Mouse (Mus musculus) brain, adult 2 months (tissue): Measurements from ENCODE around the gene Lrmda.
A peak's percentile ranks its signal among the peaks of the same experiment; 100 is the strongest.
"Not testable (repeated sequence)": the region's sequence is repeated elsewhere in the genome, so short reads cannot be mapped to it uniquely, and the experiment has no call there.

Experiments used
- DNase-seq: peaks from one replicate; pipeline ENCODE4 v3.0.0; 2011; ENCODE audit warnings: low read depth, low spot score

The Lrmda gene

DNA sequence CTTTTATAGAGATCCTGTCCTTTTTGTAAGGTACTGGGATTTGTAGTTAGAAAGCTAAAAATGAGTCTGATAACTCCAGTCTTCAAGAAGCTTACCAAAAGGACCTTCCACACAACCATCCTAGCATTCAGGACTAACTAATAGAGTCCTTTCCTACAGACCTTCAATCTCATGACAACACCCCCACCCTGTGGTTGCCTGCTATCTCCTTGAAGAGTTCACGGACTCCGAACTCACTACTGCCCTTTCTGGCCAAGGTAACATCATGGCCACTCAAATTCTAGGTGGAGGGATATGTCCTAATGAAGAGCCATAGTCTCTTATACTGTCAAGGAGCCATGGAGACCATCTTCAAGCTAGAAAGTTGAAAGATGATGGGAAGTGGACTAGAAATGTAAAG, 762.2 kb downstream of the Lrmda start:
- DNase-seq = no peak

DNA sequence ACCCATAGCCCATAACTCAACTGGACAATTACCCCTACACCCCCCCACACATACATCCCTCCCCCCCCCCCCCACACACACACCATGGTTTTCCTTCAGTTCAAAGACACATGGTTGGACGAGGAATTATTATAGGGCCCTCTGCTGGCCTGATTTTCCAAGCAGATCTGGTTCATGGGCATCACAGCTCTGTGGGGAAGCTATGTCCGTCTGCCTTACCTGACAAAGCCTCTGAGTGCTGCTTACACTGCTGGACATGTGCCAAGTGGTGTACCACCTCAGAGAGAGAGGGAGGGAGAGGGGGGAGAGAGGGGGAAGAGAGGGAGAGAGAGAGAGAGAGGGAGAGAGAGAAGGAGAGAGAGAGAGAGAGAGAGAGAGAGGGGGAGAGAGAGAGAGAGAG, 762.9 kb downstream of the Lrmda start:
- peak; percentile 15 for DNase-seq

DNA sequence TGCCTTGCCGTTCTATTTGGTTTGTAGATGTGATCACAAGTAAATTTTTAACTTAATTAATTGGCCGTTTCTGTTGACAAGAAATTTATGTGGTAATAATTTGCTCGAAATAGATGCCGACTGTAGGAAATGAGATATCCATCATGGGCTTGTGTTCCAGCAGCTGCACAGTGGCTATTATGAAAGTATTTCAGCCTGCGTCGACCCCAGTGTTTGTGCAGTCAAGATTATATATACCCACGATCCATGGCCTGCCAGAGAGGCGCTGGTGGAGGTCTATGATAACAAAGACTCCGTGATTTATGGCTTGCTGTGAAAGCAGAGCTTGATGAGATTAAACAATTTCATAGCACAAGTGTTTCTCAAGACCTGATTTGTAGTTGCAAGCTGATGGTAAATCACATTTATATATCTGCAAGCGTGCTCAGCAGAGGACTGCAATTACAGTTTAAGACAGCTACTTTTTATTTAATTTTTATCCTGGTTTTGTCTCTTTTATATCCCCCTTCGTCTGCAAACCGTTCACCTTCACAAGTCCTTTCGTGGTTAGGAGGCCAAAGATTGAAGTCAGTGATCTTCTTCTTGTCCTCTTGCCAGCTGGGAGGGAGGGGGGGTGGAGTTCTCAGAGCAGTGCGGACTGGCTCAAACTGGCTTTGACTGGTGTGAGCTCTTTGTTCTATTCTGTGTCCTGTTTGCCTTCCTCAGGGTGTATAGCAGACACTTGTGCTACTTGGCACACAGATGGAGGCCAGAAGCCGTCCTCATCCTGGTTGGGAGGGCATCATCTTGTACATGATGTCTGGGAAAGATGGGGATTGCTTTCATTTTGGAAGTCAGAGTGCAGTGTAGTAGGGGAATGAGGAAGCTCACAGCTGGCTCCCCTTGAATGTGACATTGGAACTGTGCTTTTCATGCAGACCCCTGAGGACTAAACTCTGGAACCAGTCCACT, 764.0 kb downstream of the Lrmda start:
- DNase-seq = no peak

DNA sequence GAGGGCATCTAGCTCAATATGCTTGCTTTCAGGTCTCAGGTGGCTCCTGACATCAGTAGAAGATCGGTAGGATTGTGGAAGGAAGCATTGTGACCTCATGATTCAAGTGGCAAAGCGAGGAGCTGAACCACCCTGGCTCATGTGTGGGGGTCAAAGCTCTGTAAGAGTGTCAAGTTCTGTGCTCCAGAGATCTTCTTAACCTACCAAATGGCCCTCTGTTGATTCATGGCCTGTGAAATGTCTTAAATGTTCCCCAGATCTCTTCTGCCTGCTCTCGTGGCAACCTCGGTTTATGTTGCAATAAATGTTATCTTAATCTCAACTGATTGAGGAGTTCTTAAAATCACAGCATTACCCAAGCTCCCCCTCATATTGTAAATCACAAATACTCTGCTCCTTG, 780.5 kb downstream of the Lrmda start:
- no peak for DNase-seq

DNA sequence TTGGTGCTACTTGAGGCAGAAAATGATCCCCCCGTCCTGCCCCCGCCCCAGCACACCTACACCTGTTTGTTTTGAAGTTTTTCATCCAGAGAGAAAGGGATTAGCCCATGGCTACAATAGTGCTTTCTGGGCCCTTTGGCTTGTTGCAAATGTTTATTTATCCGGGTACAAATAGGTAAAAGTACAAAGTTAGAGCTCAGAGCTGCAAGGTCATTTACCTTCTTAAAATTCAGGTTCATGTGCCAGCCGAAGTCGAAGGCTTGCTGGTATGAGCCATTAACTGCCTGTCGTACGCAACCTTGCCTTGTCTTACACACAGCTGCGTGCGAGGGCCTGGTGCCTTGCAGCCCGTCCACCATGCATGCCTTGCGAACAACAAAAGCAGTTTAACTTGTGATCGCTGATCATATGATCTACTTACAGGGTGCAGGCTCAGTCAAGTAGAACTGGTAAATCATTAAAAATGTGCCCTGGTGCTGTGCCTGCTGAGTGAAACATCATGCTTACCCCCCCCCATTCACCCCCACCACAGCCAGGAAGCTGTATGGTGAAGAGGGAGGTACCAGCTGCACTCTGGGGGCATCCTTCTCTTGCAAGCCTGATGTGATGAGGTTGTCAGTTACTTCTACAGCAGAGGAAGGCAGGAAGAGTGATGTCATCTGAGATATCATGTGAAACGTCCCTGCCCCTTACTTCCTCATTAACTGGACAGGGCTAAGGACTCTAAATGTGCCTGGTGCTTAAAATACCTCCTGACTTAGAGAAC, 781.5 kb downstream of the Lrmda start:
- no peak for DNase-seq

DNA sequence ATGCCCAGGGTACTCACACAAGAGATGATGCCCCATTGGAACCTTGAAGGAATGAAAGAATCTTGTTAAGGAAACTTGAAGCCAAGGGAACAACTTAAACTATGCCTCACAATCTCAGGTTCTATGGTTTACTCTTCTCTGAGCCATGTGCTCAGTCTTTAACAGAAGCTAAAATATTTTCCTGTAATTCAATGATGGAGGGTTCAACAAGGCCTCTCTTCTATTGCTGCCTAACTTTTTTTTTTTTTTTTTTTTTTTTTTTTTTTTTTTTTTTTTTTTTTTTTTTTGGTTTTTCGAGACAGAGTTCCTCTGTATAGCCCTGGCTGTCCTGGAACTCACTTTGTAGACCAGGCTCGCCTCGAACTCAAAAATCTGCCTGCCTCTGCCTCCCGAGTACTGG, 782.2 kb downstream of the Lrmda start:
- not testable (repeated sequence) for DNase-seq

DNA sequence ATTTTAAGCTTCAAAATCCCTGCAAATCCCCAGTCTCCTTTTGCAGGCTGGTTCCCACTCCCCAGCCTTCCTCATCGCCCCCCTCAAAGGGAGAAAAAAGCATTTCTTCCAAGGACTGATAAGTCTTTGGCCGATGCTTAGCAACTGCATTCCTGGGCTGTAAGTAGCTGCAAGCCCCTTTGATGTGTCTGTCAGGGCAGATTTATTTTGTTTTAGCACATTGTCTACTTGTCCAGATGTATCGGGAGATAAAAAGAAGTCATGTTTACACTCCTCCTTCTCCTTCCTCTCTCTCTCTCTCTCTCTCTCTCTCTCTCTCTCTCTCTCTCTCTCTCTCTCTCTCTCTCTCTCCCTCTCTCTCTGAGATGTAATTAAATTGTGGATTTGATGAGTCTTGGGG, 787.8 kb downstream of the Lrmda start:
- DNase-seq = no peak

DNA sequence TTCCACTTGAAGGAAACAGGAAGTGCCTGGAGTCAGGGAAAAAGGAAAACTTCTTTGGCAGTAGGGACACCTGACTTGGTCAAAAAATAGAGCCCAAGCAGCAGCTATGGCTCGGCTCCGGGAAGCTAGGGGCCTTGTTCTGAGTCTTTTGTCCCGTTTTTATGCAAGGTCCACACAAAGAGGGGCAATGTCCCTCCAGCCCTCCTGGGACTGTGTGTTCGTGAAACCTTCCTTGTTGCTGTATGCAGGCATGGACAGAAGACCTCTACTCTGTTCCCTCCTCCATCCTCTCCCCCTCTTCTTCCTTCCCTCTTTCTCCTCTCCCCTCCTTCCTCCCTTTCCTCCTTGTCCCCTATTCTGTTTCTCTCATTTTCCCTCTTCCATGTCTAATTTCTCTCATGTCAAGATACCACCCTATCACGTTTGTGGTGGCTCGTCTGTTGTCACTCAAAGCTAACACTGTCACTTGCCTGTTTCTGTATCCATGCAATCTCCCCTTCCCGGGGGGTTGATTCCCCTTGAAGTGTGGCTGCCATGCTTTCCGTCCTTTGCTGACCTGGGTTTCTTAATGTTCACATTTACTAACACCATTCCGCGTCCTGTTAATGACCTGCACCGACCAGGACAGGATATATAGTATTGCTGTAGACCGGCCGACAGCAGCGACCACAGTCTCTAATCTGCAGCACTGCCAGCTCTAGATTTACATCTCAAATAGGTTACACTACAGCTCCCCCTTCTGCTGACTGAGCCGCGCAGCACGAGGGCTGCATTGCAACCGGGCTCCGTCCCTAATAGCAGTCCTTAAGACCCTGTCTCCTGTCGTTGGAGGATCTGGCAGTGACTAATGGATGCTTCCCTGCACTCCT, 788.4 kb downstream of the Lrmda start:
- DNase-seq = peak; percentile 74

DNA sequence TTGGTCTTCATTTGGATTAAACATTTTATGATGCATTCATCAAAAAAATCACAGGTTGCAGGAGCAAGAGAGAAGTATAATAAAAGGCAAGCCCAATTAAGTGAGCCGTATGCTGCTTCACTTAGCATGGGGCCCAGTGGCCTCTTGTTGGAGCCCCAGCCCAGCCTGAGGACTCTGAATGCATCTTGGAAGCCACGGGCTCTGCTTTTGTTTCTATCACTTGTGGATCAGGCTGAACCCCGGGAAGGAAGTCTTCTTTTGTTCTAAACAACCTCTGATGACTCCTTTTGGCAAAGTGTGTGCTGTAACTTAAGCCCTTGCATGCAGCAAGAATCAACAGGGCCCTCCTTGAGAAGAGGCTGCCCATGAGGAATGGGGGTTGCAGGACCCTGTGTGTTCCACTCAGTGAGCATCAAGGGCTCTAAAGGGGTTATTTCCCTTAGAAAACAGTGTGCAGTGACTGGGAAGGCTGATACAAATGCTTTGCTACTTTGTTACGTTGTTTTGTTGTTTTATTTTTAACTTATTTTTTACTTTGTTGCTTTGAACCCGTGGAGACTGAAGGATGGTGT, 789.2 kb downstream of the Lrmda start:
- DNase-seq = no peak

DNA sequence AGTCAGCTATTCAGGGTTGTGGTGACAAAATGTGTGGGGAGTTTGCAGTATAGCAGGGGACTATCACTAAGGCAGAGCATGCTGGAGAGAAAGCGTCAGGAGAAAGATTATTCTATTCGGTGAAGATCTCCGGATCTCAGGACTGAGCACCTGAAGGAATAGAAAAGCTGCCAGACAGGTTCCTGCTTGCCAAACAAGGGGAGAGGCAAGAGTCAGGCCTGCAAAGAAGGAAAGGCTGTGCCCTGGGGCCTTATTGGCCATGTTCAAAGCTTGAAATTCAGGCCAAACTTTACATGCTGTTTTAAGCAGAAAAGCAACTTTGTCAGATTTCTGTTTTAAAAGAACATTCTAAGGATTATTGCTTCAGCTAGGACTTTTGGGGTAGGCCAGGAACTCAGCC, 789.7 kb downstream of the Lrmda start:
- DNase-seq = no peak

DNA sequence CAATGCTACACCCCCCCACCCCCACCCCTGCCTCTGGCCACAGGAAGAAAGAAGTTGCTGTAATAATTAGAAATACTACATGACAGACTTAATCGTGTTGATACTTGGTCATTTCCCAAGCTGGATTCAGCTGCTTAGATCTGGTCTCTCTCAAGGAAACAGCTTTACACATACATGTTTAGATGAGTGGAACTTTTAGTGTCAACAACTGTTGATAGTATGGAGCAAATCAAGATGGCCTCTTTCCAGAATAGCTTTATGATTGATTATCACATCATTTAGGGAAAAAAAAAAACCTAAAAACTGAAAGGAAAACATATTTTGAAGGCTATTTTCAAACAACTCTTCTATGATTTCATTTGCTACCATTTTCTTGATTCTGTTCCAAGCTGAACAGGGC, 791.0 kb downstream of the Lrmda start:
- DNase-seq = no peak

DNA sequence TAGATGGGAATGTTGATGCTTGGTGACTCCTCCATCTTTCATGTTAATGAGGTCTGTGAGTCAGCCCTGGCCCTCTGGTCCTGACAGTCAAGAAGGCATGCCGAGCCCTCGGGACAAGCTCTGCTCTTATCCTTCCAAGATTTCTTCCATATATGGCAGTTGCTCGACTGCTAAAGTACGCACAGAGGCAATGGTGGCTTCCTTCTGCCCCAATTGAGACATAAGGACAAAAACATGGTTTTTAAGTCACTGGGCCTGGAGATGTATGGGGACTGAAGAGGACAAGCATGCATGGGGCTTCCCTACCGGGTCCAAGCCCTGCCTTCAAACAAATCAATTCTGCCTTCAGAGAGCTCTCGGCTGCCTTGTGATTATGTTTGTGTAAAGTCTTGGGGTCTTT, 793.3 kb downstream of the Lrmda start:
- DNase-seq = no peak

DNA sequence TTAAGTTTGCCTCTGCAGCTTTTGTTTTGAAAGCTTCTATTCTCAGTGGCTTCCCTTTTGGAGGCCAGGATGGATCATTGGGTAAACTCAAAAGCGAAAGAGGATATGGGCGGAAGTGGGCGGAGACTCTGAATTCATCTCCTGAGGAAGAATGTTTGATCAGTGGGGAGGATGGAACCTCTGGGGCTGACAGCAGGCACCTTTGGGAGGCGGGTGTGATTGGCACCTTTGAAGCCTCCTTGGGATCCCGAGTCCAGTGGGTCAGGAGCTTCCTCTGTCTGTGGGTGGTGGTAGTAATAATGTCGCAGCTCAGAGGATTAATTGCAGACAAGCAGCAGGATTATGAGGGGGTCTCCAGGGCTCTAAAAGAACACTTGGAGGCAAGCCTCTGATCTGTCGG, 793.9 kb downstream of the Lrmda start:
- no peak for DNase-seq

DNA sequence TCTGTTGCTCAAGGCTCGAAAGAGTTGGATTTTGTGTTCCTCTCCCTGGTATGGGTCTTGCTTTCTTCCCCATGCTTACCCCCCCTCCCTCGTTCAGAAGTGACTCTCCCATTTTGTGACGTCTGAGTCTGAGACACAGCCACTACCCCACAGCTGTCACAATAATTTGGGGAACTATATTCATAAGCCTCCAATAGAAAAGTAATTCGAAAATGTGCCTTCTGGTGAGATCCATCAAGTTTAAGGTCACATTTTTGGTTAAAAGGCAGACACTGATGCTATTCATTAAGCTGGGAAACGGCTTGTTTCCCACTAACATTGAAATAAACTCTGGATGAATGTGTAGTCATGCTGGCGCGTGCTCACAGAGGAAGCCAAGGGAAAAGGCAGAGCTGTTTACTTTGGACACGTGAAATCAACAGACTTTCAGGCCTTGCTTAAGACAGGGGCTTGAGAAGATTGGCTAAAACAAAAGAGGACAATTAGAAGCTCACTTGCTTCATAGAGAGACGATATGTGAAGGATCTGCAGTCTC, 795.4 kb downstream of the Lrmda start:
- DNase-seq = no peak

DNA sequence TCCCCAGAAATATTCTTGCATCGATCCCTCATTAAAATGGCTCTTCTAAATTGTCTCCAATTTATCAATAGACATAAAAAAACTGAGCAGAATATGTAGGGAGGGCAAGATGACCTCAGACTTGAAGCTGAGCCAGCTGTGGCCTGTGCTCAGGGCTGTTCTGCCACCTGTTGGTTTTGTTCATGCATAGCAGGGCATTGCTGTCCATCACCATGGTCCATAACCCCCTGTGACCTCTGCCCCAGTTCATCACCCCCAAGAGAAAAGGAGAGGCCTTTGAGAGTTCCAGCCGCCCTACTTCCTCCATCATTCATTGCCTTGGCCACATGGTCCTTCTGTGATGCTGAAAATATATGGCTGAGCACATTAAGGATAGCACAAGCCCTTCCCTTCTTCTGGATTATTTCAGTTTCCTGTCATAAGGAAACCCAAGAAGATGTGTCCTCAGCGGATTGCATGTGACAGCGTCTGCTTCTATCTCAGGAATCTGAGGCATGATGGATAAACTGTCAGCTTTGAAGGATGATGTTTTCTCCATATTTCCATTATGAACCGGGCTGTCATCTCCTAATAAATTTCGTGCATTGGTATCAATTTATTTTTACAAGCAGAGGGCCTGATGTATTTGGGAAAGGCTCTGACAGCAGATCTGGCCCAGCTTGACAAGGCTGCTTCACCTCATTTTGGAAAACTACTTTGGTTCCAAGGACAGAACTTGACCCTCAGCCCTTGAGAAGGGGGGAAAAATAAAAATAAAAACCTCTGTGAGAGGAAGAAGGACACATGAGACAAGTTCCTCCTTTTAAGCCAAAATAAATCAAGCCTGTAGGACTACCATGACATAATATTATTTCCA, 798.1 kb downstream of the Lrmda start:
- peak; percentile 27 for DNase-seq

DNA sequence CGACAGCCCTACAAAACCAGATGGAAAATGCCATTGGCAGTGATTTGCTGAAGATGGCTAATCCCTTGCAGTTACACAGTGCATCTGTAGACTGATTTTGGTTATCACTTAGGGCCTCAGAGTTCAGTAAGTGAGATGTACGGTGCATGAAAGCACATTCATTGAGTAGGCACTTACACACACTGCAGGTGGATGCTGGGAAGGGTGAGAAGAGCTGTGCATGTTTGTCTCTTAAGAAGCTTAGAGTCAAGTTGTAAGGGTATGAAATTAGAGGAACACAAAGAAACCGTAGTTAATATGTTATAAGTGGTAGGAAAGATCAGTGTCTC, 798.7 kb downstream of the Lrmda start:
- no peak for DNase-seq

DNA sequence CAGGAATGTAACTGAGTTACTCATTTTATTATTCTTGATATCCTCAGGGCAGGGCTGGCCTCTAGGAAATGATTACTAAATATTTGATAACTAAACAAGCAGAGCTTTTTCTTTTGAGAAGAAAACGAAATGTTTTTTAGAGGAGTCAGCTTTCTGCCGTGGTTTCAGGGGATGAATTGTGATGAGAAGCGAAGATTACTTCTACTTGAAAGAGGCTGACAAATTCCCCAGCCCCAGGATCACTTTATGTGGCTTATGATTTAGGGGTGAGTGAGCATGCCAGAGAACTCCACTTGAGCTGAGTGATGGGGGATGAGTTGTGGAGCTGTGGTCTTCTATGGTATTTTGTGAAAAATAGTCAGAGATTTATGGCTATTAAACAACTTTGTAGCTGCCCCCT, 803.4 kb downstream of the Lrmda start:
- DNase-seq = no peak

DNA sequence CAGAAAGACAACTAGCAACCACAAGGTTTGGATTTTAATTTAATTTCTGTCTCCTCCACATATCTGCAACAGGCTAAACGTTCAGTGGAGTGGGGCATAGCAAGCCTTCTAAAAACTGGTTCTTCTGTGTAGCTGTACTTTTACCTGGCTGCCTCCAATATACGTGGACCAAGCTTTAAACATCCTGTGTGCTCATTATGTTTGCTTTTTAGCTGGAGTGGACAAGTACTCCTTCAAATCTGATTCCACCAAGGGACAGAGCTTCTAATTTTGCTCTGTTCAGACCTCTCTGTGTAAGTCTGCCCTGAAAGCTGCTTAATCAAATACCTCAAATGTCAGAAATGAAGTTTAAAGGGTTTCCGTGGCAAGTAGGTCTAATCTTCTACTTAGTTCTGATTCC, 807.3 kb downstream of the Lrmda start:
- DNase-seq = no peak

DNA sequence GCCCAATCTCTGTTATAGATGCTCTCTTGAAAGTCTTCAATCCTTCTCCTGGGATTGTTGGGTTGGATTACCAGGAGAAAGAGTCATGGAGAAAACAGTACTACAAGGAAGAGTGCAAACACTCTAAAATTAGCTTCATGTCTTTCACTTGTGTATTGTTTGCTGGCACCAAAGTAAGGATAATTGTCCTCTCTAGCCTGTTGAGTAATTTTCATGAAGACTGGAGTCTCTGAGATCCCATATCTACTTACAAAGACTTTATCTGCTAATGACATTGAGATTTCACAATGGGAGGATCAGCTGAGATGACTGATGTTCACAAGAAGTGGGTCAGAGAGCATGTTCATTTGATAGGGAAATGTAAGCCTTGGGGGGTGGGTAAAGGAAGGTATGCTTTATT, 817.5 kb downstream of the Lrmda start:
- no peak for DNase-seq

DNA sequence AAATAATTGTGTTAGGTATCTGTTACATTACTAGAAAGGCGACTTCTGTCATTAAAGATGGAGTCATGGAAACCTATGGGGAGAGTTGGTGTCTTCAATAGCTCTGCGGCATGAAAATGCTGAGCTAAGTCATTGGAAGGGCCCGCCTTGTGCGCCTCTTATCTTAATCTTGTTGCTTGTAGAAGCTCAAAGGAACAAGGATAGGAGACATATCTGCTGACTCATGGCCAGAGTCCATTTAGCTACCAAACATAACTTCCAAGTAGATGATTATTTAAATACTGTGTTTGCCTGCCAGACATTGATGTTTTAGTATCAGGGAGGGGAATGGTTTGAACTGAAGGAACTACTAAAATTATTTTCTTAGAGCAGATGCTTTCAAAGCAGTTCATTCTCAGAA, 821.6 kb downstream of the Lrmda start:
- DNase-seq = no peak

DNA sequence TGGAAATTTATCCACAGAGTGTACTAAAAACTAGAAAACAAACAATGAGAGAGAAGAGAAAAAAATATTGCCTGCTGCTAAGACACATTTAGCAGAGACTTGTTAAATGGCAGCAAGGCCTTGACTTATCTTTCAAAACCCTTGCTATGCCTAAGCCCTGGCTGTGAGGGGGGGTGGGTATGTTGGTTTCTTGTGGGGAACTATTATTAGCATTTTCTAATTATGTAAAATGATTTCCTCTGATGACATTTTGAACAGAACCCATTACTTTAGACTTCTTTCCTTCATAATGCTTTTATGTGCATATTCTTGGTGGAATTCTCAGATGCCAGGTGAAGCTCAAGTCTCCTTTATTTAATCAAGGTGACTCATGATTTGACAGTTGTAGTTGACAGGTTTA, 824.5 kb downstream of the Lrmda start:
- DNase-seq = peak; percentile 27
